Mouse (Mus musculus): ENCODE measurements around the gene Cyp2j7. TPM values are rescaled to one million over a fixed set of nuclear protein-coding genes. Genes with fewer than 3 reads are reported as not detected.
"Not testable (repeated sequence)": the region's sequence is repeated elsewhere in the genome, so short reads cannot be mapped to it uniquely, and the experiment has no call there.

Cyp2j7 gene
- not detected in 2 replicates for polyA plus RNA-seq (2015; fragmentation: Nextera tagmentation; extraction: Ambion mirVana)

GRCm38 (mm10) chr4:96236559-96236958 is at the start of gene Cyp2j7:
Gene Cyp2j7 (minus strand): TSS chr4:96236659.
- no peak for ATAC-seq (replicated peaks)
- Histone ChIP-seq H3K36me3 (replicated peaks) (no peaks in the 10 kb centered on the region), H3K4me3 (no peak within 1 kb of the TSS), H3K4me2 (no peak within 1 kb of the TSS), H3K4me1 (no peaks in the 10 kb centered on the region), H3K27me3 (replicated peaks) (no peaks in the 10 kb centered on the region), H3K9ac (no peak within 1 kb of the TSS), H3K9me3 (no peaks in the 10 kb centered on the region), H3K27ac (no peak within 1 kb of the TSS)
- 85% methylated on average over 3 of the region's 3 CpGs for WGBS

GRCm38 (mm10) chr4:96276896-96277295 is 40.4 kb upstream of the Cyp2j7 start:
- not testable (repeated sequence) for H3K4me3 ChIP-seq; H3K9ac ChIP-seq; H3K27ac ChIP-seq; H3K9me3 ChIP-seq; ATAC-seq (replicated peaks); H3K4me2 ChIP-seq; H3K27me3 ChIP-seq (replicated peaks); H3K36me3 ChIP-seq (replicated peaks); H3K4me1 ChIP-seq
- 51% methylated on average over 1 of the region's 1 CpGs for WGBS

- Histone ChIP-seq H3K36me3 (replicated peaks) (no peaks in the 10 kb centered on the region), H3K27ac (no peak overlapping the region), H3K9me3 (no peaks in the 10 kb centered on the region), H3K4me1 (no peaks in the 10 kb centered on the region), H3K4me3 (no peak overlapping the region), H3K9ac (no peak overlapping the region), H3K4me2 (no peak overlapping the region), H3K27me3 (replicated peaks) (no peaks in the 10 kb centered on the region)
- peak; percentile 87 for ATAC-seq (replicated peaks)
Measured at GRCm38 (mm10) chr4:96273907-96274306, 37.4 kb upstream of the Cyp2j7 start.

- H3K4me2 ChIP-seq = no peak overlapping the region
Measured at GRCm38 (mm10) chr4:96196701-96197100, 39.8 kb downstream of the Cyp2j7 start.

GRCm38 (mm10) chr4:96189321-96189720 is 47.1 kb downstream of the Cyp2j7 start:
- H3K9ac ChIP-seq; H3K36me3 ChIP-seq (replicated peaks); H3K4me3 ChIP-seq; H3K9me3 ChIP-seq; H3K27ac ChIP-seq; H3K4me1 ChIP-seq; H3K4me2 ChIP-seq; ATAC-seq (replicated peaks); H3K27me3 ChIP-seq (replicated peaks): not testable (repeated sequence)
- 91% methylated on average over 5 of the region's 5 CpGs for WGBS

More at GRCm38 (mm10) chr4:96196701-96197100, 39.8 kb downstream of the Cyp2j7 start:
- Histone ChIP-seq H3K4me3 (no peak overlapping the region), H3K9me3 (no peaks in the 10 kb centered on the region), H3K27me3 (replicated peaks) (no peaks in the 10 kb centered on the region), H3K4me1 (no peaks in the 10 kb centered on the region), H3K9ac (no peak overlapping the region), H3K27ac (no peak overlapping the region), H3K36me3 (replicated peaks) (no peaks in the 10 kb centered on the region)
- WGBS = 72% methylated on average over 1 of the region's 1 CpGs
- ATAC-seq (replicated peaks) = no peak

- not testable (repeated sequence) for H3K4me1 ChIP-seq; H3K9me3 ChIP-seq; H3K4me2 ChIP-seq; H3K36me3 ChIP-seq (replicated peaks); ATAC-seq (replicated peaks); H3K27me3 ChIP-seq (replicated peaks); H3K4me3 ChIP-seq; H3K27ac ChIP-seq; H3K9ac ChIP-seq
- WGBS = 84% methylated on average over 2 of the region's 2 CpGs
Measured at GRCm38 (mm10) chr4:96188671-96189070, 47.8 kb downstream of the Cyp2j7 start.

GRCm38 (mm10) chr4:96188146-96188545 is 48.3 kb downstream of the Cyp2j7 start:
- not testable (repeated sequence) for ATAC-seq (replicated peaks); H3K4me1 ChIP-seq; H3K9me3 ChIP-seq; H3K9ac ChIP-seq; H3K4me3 ChIP-seq; H3K36me3 ChIP-seq (replicated peaks); H3K4me2 ChIP-seq; H3K27ac ChIP-seq; H3K27me3 ChIP-seq (replicated peaks)
- 93% methylated on average over 2 of the region's 2 CpGs for WGBS

GRCm38 (mm10) chr4:96184716-96185115 is 51.7 kb downstream of the Cyp2j7 start:
- 84% methylated on average over 2 of the region's 2 CpGs for WGBS

GRCm38 (mm10) chr4:96162839-96163238 is 73.6 kb downstream of the Cyp2j7 start:
- no peak overlapping the region for H3K9ac ChIP-seq
- H3K4me3 ChIP-seq = no peak overlapping the region
- no peak overlapping the region for H3K27ac ChIP-seq
- H3K9me3 ChIP-seq = no peaks in the 10 kb centered on the region
- H3K4me2 ChIP-seq = no peak overlapping the region
- 85% methylated on average over 1 of the region's 1 CpGs for WGBS
- H3K4me1 ChIP-seq = no peaks in the 10 kb centered on the region
- no peak for ATAC-seq (replicated peaks)
- H3K36me3 ChIP-seq (replicated peaks) = no peaks in the 10 kb centered on the region
- no peaks in the 10 kb centered on the region for H3K27me3 ChIP-seq (replicated peaks)

More at GRCm38 (mm10) chr4:96184716-96185115, 51.7 kb downstream of the Cyp2j7 start:
- H3K9ac ChIP-seq; H3K36me3 ChIP-seq (replicated peaks); H3K9me3 ChIP-seq; ATAC-seq (replicated peaks); H3K27me3 ChIP-seq (replicated peaks); H3K27ac ChIP-seq; H3K4me3 ChIP-seq; H3K4me1 ChIP-seq; H3K4me2 ChIP-seq: not testable (repeated sequence)

- 87% methylated on average over 1 of the region's 1 CpGs for WGBS
Measured at GRCm38 (mm10) chr4:96161575-96161974, 74.9 kb downstream of the Cyp2j7 start.

More at GRCm38 (mm10) chr4:96161575-96161974, 74.9 kb downstream of the Cyp2j7 start:
- ATAC-seq (replicated peaks) = no peak
- no peaks in the 10 kb centered on the region for H3K27me3 ChIP-seq (replicated peaks)
- no peaks in the 10 kb centered on the region for H3K36me3 ChIP-seq (replicated peaks)
- H3K4me3 ChIP-seq = no peak overlapping the region
- no peak overlapping the region for H3K27ac ChIP-seq
- H3K9ac ChIP-seq = no peak overlapping the region
- no peaks in the 10 kb centered on the region for H3K4me1 ChIP-seq
- no peak overlapping the region for H3K4me2 ChIP-seq
- H3K9me3 ChIP-seq = no peaks in the 10 kb centered on the region

Other genes starting within 250 kb of the Cyp2j7 start
- gene Cyp2j13, start 159.1 kb downstream of the Cyp2j7 start, polyA plus RNA-seq (2015; fragmentation: Nextera tagmentation; extraction: Ambion mirVana) = not detected in 2 replicates
- not detected in 2 replicates for gene Cyp2j12, start 95.5 kb downstream of the Cyp2j7 start, polyA plus RNA-seq (2015; fragmentation: Nextera tagmentation; extraction: Ambion mirVana)
- not detected in 2 replicates for gene Cyp2j11, start 112.0 kb upstream of the Cyp2j7 start, polyA plus RNA-seq (2015; fragmentation: Nextera tagmentation; extraction: Ambion mirVana)